Mouse (Mus musculus) hindbrain, embryonic 13.5 days (tissue): ENCODE results near the gene Zfp467. TPM values are rescaled to one million over a fixed set of nuclear protein-coding genes. Genes with fewer than 3 reads are reported as not detected.

Experiments
- ATAC-seq: fragments of 200-750 bp; cut with Nextera tagmentation; 2 replicates; pipeline ENCODE4 v1.8.0; 2017; ENCODE audit warnings: moderate TSS enrichment; ENCODE audit not compliant: low FRiP score
- H3K27ac ChIP-seq: fragments of 300-500 bp; sonication (generic); 2 replicates; pipeline ENCODE4 v1.5.1; 2015; ENCODE audit warnings: inconsistent platforms, mild to moderate bottlenecking, moderate library complexity
- H3K27me3 ChIP-seq: fragments of 300-500 bp; sonication (generic); 2 replicates; pipeline ENCODE4 v1.6.1; 2015; ENCODE audit warnings: mild to moderate bottlenecking, inconsistent platforms
- H3K36me3 ChIP-seq: fragments of 300-500 bp; sonication (generic); 2 replicates; pipeline ENCODE4 v1.6.1; 2015; ENCODE audit warnings: mild to moderate bottlenecking, inconsistent platforms
- H3K4me1 ChIP-seq: fragments of 300-500 bp; sonication (generic); replicated peaks from 2 replicates; pipeline ENCODE4 v1.6.1; 2015; ENCODE audit warnings: inconsistent platforms
- H3K4me2 ChIP-seq: fragments of 300-500 bp; sonication (generic); 2 replicates; pipeline ENCODE4 v1.6.1; 2015; ENCODE audit warnings: inconsistent platforms, mild to moderate bottlenecking, moderate library complexity
- H3K4me3 ChIP-seq: fragments of 300-500 bp; sonication (generic); 2 replicates; pipeline ENCODE4 v1.5.1; 2015; ENCODE audit warnings: mild to moderate bottlenecking, inconsistent platforms
- H3K9ac ChIP-seq: fragments of 300-500 bp; sonication (generic); 2 replicates; pipeline ENCODE4 v1.6.1; 2015; ENCODE audit warnings: mild to moderate bottlenecking, inconsistent platforms
- H3K9me3 ChIP-seq: fragments of 300-500 bp; sonication (generic); 2 replicates; pipeline ENCODE4 v1.6.1; 2016; ENCODE audit warnings: inconsistent platforms
- WGBS: fragments of 180-500 bp; shearing (Covaris S2); methylation state at CpG from one replicate; pipeline ENCODE4 v1.1.7; 2015; 5-methylcytosine and 5-hydroxymethylcytosine counted together
- polyA plus RNA-seq: library from polyadenylated mRNA; unstranded; fragments of >200 nt; fragmentation: Nextera tagmentation; extraction: Ambion mirVana; gene quantifications from 2 replicates; pipeline ENCODE4 v1.2.1, GENCODE M21; 2015

Zfp467 gene
- polyA plus RNA-seq, 1 experiment from 2014 or later: 22.0 TPM

DNA sequence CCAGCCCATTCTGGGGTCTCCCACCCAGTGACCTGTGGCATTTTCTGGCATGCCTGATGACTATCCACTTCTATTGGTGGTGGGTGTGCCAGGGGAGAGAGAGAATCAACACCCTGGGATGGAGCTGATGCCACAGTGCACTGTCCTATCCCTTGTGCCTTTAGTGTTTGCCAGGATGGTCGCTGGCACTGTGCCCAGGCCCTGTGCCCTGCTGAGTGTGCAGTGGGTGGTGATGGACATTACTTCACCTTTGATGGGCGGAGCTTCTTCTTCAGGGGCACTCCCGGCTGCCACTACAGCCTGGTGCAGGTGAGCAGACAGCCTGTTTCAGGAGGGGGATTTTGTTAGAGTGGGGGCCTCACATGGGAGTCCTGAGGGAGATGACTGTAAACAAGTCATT is 7.1 kb upstream of the Zfp467 start:
- Histone ChIP-seq H3K36me3 (no peaks in the 10 kb centered on the region), H3K9me3 (no peaks in the 10 kb centered on the region), H3K27me3 (no peaks in the 10 kb centered on the region), H3K4me1 (no peaks in the 10 kb centered on the region), H3K27ac (no peak overlapping the region), H3K9ac (no peak overlapping the region), H3K4me2 (no peak overlapping the region), H3K4me3 (no peak overlapping the region)
- no peak for ATAC-seq
- WGBS: 79% methylated on average over 3 of the region's 3 CpGs

DNA sequence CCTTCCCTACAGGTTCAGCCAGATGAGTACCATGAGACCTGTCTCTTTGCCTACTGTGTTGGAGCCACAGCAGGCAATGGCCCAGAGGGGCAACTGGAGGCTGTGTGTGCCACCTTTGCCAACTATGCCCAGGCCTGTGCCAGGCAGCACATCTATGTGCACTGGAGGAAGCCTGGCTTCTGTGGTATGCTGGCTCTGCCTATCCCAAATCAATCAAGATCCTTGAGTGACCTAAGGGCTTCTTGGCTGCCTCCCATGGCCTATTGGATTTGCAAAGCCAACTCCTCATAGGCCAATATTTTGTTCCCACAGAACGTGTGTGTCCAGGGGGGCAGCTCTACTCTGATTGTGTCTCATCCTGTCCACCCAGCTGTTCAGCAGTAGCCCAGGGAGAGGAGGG is 6.5 kb upstream of the Zfp467 start:
- WGBS: 72% methylated on average over 1 of the region's 1 CpGs
- ATAC-seq: no peak
- Histone ChIP-seq H3K36me3 (no peaks in the 10 kb centered on the region), H3K4me1 (no peaks in the 10 kb centered on the region), H3K9ac (no peak overlapping the region), H3K27ac (no peak overlapping the region), H3K27me3 (no peaks in the 10 kb centered on the region), H3K4me2 (no peak overlapping the region), H3K4me3 (no peak overlapping the region), H3K9me3 (no peaks in the 10 kb centered on the region)

DNA sequence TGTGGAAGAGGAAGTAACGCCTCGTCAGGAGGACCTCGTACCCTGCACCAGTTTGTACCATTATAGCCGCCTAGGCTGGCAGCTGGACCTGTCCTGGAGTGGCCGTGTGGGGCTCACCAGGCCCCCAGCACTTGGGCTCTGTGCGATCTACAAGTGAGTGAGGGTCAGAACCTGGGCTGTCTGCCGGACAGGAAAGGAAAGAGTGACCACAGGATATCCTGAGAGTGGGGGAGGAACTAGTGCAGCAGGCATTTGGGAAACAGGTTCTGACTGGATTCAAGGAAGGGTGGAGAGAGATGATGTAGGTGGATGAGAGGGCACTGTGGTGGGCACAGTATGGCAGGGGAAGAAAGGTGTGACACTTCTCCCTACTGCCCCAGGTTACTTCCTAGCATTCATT is 2.9 kb upstream of the Zfp467 start:
- Histone ChIP-seq H3K27ac (no peak overlapping the region), H3K27me3 (no peaks in the 10 kb centered on the region), H3K9me3 (no peaks in the 10 kb centered on the region), H3K4me1 (peaks cover 18% of the 10 kb centered on the region), H3K4me2 (no peak overlapping the region), H3K9ac (no peak overlapping the region), H3K36me3 (no peaks in the 10 kb centered on the region), H3K4me3 (no peak overlapping the region)
- ATAC-seq: no peak
- WGBS: 87% methylated on average over 7 of the region's 7 CpGs

DNA sequence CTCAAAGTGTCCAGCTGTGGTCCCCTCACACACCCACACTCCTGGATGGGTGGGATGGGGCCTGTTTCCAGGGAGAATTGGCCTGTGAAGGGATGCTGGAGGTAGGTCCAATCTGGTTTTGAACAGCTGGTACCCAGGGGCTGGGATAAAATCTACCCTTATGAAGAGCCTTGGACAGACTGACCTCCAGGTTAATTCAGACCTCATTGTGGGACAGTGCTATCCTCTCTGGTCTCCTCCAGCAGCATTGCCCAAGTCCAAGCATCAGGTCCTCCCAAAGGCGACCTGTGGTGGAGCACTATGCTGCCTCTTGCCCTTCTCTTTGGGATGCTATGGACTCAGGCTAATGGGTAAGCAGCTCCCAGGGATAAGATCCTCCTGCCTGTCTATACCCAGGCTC is 2.3 kb upstream of the Zfp467 start, which contains the start of gene Sspo:
Gene Sspo (plus strand): TSS at position 301 of the 400 bp plus-strand sequence.
- WGBS: 88% methylated on average over 1 of the region's 1 CpGs
- no peaks in the 10 kb centered on the region for H3K27me3 ChIP-seq
- no peaks in the 10 kb centered on the region for H3K9me3 ChIP-seq
- no peak within 1 kb of the TSS for H3K4me3 ChIP-seq
- peaks cover 24% of the 10 kb centered on the region for H3K4me1 ChIP-seq
- H3K4me2 ChIP-seq: no peak within 1 kb of the TSS
- H3K36me3 ChIP-seq: no peaks in the 10 kb centered on the region
- H3K9ac ChIP-seq: no peak within 1 kb of the TSS
- ATAC-seq: no peak
- no peak within 1 kb of the TSS for H3K27ac ChIP-seq

DNA sequence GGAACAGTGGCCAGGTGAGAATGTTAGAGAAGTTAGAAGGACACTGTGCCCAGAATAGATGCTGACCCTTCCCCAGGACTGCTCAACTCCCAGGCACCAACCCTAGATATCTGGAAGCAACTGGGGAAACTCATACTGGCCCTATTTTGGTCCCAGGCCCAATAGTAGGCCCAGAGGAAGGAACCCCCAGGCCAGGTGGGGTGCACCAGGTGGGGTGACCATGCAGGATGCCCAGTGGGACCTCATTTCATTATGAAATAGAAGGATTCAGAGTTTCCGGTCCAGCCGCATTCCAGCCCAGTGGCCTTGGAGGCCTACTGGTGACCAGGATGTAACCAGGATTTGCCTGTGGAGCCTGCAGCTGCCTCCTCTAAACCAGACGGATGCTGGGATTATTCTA is 1.3 kb upstream of the Zfp467 start:
- ATAC-seq: no peak
- Histone ChIP-seq H3K4me1 (peaks cover 24% of the 10 kb centered on the region), H3K4me3 (no peak overlapping the region), H3K27me3 (no peaks in the 10 kb centered on the region), H3K36me3 (peaks cover 5% of the 10 kb centered on the region), H3K27ac (no peak overlapping the region), H3K9me3 (no peaks in the 10 kb centered on the region), H3K9ac (no peak overlapping the region), H3K4me2 (no peak overlapping the region)
- WGBS: 69% methylated on average over 3 of the region's 3 CpGs

DNA sequence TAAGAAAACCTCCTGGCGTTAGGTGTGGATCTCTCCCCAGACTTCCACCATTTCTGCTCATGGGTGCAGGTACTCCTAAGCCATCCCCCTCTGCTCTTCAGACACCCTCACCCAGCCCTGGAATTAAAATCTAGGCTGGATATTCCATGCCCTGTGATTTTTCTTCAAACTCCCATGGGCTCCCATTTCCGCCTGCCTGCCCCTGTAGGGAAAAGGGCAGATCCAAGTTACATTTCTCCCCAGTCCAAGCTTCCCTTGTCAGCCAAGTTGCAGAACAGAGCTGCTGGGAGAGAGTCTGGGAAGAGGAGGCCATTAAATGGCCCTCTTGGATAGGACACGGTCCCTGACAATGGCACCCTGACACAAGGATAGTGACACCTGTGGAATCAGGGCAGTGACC is 631 bp upstream of the Zfp467 start:
- 35% methylated on average over 3 of the region's 3 CpGs for WGBS
- H3K4me2 ChIP-seq: peak overlapping the region; percentile 90
- peak overlapping the region; percentile 86 for H3K9ac ChIP-seq
- H3K4me3 ChIP-seq: peak overlapping the region; percentile 74
- ATAC-seq: no peak
- peak overlapping the region; percentile 93 for H3K27ac ChIP-seq
- H3K36me3 ChIP-seq: peaks cover 11% of the 10 kb centered on the region
- no peaks in the 10 kb centered on the region for H3K9me3 ChIP-seq
- peaks cover 24% of the 10 kb centered on the region for H3K4me1 ChIP-seq
- H3K27me3 ChIP-seq: 0 out of 2 replicates have a peak, but pooled peaks cover 2% of the 10 kb centered on the region

DNA sequence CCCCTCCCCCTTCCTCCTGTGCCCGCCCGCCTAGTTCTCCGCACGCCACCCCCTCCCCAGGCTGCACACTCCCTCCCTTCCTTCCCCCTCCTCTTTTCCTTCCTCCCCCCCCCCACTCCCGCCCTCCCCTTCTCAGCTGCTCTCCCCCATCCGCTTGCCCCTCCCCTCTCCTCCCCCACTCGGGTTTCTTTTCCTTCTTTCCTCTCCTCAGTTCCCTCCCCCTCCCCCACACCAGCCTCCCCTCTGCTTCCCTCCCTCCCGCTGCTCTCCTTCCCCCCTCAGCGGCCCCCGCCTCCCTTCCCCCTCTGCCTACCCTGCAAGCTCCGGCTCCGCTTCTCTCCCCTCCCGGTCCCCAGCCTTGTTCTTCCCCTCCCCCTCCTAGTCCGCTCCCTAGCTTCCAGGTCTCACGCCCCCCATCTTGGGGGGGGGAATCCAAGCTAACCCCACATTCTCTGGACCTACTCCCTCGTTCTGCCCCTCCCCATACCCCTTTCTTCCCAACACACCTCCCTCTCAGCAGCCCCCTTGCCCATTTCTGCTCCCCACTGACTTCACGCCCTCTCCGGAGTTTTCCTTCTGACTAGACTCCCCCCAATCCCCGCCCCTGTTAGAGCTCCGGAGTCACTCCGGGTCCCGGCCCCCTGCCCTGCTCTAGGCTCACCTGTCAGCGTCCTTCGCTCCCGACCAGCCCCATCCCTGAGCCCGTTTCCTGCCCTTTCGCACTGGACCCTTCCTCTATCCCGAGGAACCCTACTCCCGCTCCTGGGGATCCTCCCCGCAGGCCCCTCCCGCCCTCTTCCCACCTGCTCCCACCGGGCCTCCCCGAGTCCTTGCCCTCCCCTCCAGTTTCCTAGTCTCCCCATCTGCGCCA is 1.1 kb downstream of the Zfp467 start:
- peaks cover 35% of the 10 kb centered on the region for H3K4me1 ChIP-seq
- peak overlapping the region; percentile 90 for H3K4me2 ChIP-seq
- peak overlapping the region; percentile 93 for H3K27ac ChIP-seq
- peak overlapping the region; percentile 86 for H3K9ac ChIP-seq
- peak; percentile 76 for ATAC-seq
- 2% methylated on average over 34 of the region's 34 CpGs for WGBS
- peak overlapping the region; percentile 74 for H3K4me3 ChIP-seq
- H3K36me3 ChIP-seq: peaks cover 14% of the 10 kb centered on the region
- peaks cover 19% of the 10 kb centered on the region for H3K27me3 ChIP-seq
- H3K9me3 ChIP-seq: no peaks in the 10 kb centered on the region

DNA sequence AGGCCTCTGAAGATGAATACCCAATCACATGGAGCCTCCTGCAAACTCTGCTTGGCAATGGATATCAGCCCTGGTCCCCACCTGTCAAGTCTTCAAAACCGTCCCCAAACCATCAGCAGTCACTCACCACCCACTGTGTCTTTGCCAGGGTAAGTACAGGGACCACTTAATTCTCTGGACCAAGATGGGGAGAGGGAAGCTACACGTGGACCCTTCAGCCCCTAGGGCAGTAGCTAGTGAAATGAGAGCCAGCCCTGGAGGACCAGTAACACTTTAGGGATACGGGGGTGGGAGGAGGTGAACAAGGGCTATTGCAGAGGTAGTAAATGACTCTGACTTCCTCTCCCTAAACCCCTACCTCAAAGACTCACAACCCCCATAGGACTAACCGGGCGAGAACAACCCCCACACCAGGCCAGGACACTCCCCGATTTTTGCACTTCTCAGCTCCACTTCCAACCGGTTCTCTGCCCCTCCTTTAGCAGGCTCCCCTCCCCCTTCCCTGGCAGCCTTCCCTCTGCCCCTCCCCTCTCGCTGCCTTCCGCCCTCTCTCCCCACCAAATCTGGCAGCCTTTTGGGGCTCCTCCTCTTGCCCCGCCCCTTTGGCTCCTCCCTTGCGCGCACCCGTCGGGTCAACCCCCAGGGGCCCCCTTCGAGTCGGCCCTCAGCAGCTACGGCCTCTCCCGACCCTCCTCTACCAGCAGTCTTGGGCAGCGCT is 1.9 kb downstream of the Zfp467 start:
- Histone ChIP-seq H3K4me2 (peak overlapping the region; percentile 90), H3K36me3 (peaks cover 18% of the 10 kb centered on the region), H3K27ac (peak overlapping the region; percentile 93), H3K4me1 (peaks cover 43% of the 10 kb centered on the region), H3K9ac (peak overlapping the region; percentile 86), H3K9me3 (no peaks in the 10 kb centered on the region), H3K27me3 (peaks cover 27% of the 10 kb centered on the region), H3K4me3 (peak overlapping the region; percentile 74)
- 2% methylated on average over 19 of the region's 19 CpGs for WGBS
- ATAC-seq: peak; percentile 82

DNA sequence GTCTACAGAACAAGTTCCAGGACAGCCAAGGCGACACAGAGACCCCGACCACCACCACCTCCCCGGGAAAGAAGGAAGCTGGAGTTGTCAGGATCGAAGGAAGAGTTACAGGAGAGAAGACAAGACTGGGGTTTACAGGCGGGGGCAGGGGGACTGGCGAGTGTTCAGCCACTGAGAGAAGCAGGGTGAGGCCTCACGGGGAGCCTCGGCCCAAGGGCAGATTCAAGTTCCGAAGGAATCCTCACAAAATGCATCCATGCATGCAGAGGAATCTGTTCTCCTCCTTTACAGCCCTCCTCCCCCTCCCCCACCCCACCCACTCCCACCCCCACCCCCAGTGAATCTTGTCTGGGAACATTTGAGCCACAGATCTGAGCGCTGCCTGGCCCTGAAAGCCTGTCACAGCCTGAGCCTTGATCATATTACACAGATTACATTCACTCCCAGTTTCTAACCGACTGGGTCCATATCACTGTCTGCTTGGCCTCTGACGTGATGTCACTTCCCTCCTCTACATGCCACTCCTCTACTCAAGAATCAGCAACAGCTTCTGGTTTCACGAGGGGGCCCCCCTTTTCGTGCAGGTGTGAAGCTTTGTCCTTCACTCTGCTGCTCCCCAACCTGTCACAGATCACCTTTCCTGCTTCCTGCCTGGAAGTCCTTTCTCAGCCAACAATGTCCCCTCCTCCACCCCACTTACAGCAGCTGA is 5.2 kb downstream of the Zfp467 start:
- Histone ChIP-seq H3K36me3 (peaks cover 30% of the 10 kb centered on the region), H3K27ac (no peak overlapping the region), H3K4me2 (no peak overlapping the region), H3K4me3 (no peak overlapping the region), H3K9ac (peak overlapping the region; percentile 36; the same call in 1 of the 2 replicates), H3K4me1 (peaks cover 43% of the 10 kb centered on the region), H3K27me3 (peaks cover 59% of the 10 kb centered on the region), H3K9me3 (no peaks in the 10 kb centered on the region)
- WGBS: 45% methylated on average over 14 of the region's 14 CpGs
- ATAC-seq: no peak

DNA sequence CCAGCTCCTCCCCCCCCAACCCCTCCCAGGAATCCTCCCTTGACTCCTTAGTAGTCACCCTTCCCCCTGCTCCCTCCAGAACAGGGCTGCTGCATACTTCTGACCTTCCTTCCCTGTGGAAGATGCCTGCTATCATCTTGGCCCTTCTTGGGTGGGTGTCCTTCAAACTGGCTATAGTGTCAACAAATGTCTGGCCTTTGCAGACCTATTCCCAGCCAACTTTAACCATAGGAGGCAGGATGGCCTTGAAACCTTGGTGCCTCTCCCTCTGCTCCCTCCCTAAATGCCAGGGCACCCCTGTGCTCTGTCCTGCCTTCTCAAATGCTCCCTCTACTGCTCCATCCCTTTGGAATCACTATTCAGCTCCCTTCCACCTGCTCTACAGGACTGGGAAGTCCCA is 6.0 kb downstream of the Zfp467 start:
- no peak overlapping the region for H3K27ac ChIP-seq
- H3K27me3 ChIP-seq: peaks cover 59% of the 10 kb centered on the region
- H3K36me3 ChIP-seq: peaks cover 30% of the 10 kb centered on the region
- H3K4me1 ChIP-seq: peaks cover 41% of the 10 kb centered on the region
- H3K9ac ChIP-seq: peak overlapping the region; percentile 56; the same call in 1 of the 2 replicates
- H3K9me3 ChIP-seq: no peaks in the 10 kb centered on the region
- ATAC-seq: no peak
- H3K4me2 ChIP-seq: no peak overlapping the region
- peak overlapping the region; percentile 26; the same call in 1 of the 2 replicates for H3K4me3 ChIP-seq

DNA sequence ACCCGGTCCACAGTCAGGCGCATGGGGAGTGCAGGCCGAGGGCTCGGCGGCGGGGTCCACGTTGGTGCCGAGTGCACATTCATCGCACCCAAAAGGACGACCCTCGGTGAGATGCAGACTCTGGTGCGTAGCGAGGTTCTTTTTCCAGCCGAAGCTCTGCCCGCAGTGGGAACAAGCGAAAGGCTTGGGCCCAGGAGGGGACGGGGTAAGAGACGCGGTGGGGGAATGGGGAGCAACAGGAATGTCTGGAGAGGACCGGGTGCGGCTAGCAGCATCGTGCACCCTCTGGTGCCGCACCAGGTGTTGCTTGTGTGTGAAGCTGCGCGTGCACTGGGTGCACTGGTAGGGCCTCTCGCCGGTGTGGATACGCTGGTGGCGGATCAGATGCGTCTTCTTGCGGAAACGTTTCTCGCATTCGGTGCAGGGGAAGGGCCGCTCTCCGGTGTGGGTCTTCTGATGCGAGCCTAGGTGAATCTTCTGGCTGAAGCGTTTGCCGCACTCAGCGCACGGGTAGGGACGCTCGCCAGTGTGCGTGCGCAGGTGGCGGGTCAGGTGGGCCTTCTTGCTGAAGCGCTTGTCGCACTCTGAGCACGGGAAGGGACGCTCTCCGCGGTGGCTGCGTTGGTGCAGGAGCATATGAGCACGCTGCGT is 7.0 kb downstream of the Zfp467 start:
- H3K4me2 ChIP-seq: peak overlapping the region; percentile 47
- peaks cover 30% of the 10 kb centered on the region for H3K36me3 ChIP-seq
- 0 out of 2 replicates have a peak, but pooled peaks have one; percentile 18 for ATAC-seq
- peaks cover 36% of the 10 kb centered on the region for H3K4me1 ChIP-seq
- 11% methylated on average over 53 of the region's 55 CpGs for WGBS
- peak overlapping the region; percentile 56 for H3K9ac ChIP-seq
- peaks cover 59% of the 10 kb centered on the region for H3K27me3 ChIP-seq
- no peaks in the 10 kb centered on the region for H3K9me3 ChIP-seq
- H3K4me3 ChIP-seq: peak overlapping the region; percentile 26
- H3K27ac ChIP-seq: no peak overlapping the region
